Mouse (Mus musculus): ENCODE measurements around the gene Brd2. TPM values are rescaled to one million over a fixed set of nuclear protein-coding genes. Genes with fewer than 3 reads are reported as not detected.

The Brd2 gene
- polyA plus RNA-seq, 1 experiment, result 172 TPM

GRCm38 (mm10) chr17:34116736-34117370 lies 5.6 kb downstream of the Brd2 start:
- WGBS, result 20% methylated on average over 7 of the region's 7 CpGs
- H3K4me1 ChIP-seq (ENCODE audit: control insufficient read depth, insufficient read depth, low read length), result no peaks in the 10 kb centered on the region; the same call in 1 of the 2 replicates
- peak overlapping the region; percentile 93 for H3K4me3 ChIP-seq (replicated peaks; ENCODE audit: control insufficient read depth, low read depth, low read length)
- H3K27ac ChIP-seq (ENCODE audit: control insufficient read depth, insufficient read depth, low read depth, low read length, poor library complexity), result no peak overlapping the region
- no peak for TF ChIP-seq POLR2A (IDR thresholded peaks at IDR 0.05; ENCODE audit: borderline replicate concordance, control insufficient read depth, low read depth, low read length)
- TF ChIP-seq CTCF (IDR thresholded peaks at IDR 0.05; ENCODE audit: control insufficient read depth, insufficient read depth, low read length), result no peak

- H3K4me1 ChIP-seq (ENCODE audit: control insufficient read depth, insufficient read depth, low read length), result no peaks in the 10 kb centered on the region; the same call in 1 of the 2 replicates
- TF ChIP-seq CTCF (IDR thresholded peaks at IDR 0.05; ENCODE audit: control insufficient read depth, insufficient read depth, low read length) (no peak), POLR2A (IDR thresholded peaks at IDR 0.05; ENCODE audit: borderline replicate concordance, control insufficient read depth, low read depth, low read length) (no peak)
- WGBS, result 94% methylated on average over 7 of the region's 7 CpGs
- H3K27ac ChIP-seq (ENCODE audit: control insufficient read depth, insufficient read depth, low read depth, low read length, poor library complexity), result no peak overlapping the region
- no peak overlapping the region for H3K4me3 ChIP-seq (replicated peaks; ENCODE audit: control insufficient read depth, low read depth, low read length)
Measured at GRCm38 (mm10) chr17:34114114-34114513, 8.3 kb downstream of the Brd2 start.

GRCm38 (mm10) chr17:34110309-34110708 lies 12.1 kb downstream of the Brd2 start:
- Histone ChIP-seq H3K27ac (ENCODE audit: control insufficient read depth, insufficient read depth, low read depth, low read length, poor library complexity) (no peak overlapping the region), H3K4me3 (replicated peaks; ENCODE audit: control insufficient read depth, low read depth, low read length) (no peak overlapping the region), H3K4me1 (ENCODE audit: control insufficient read depth, insufficient read depth, low read length) (no peaks in the 10 kb centered on the region)
- whole genome bisulfite sequencing, result 90% methylated on average over 8 of the region's 8 CpGs
- TF ChIP-seq CTCF (IDR thresholded peaks at IDR 0.05; ENCODE audit: control insufficient read depth, insufficient read depth, low read length) (no peak), POLR2A (IDR thresholded peaks at IDR 0.05; ENCODE audit: borderline replicate concordance, control insufficient read depth, low read depth, low read length) (no peak)

- WGBS, result 65% methylated on average over 3 of the region's 3 CpGs
- Histone ChIP-seq H3K4me1 (ENCODE audit: control insufficient read depth, insufficient read depth, low read length) (no peaks in the 10 kb centered on the region), H3K27ac (ENCODE audit: control insufficient read depth, insufficient read depth, low read depth, low read length, poor library complexity) (no peak overlapping the region), H3K4me3 (replicated peaks; ENCODE audit: control insufficient read depth, low read depth, low read length) (no peak overlapping the region)
- TF ChIP-seq CTCF (IDR thresholded peaks at IDR 0.05; ENCODE audit: control insufficient read depth, insufficient read depth, low read length), result no peak
- TF ChIP-seq POLR2A (IDR thresholded peaks at IDR 0.05; ENCODE audit: borderline replicate concordance, control insufficient read depth, low read depth, low read length), result no peak
Measured at GRCm38 (mm10) chr17:34109806-34110195, 12.6 kb downstream of the Brd2 start.

GRCm38 (mm10) chr17:34109038-34109805 lies 13.2 kb downstream of the Brd2 start:
- WGBS, result 73% methylated on average over 14 of the region's 14 CpGs
- H3K27ac ChIP-seq (ENCODE audit: control insufficient read depth, insufficient read depth, low read depth, low read length, poor library complexity), result no peak overlapping the region
- H3K4me1 ChIP-seq (ENCODE audit: control insufficient read depth, insufficient read depth, low read length), result no peaks in the 10 kb centered on the region
- no peak overlapping the region for H3K4me3 ChIP-seq (replicated peaks; ENCODE audit: control insufficient read depth, low read depth, low read length)
- no peak for TF ChIP-seq POLR2A (IDR thresholded peaks at IDR 0.05; ENCODE audit: borderline replicate concordance, control insufficient read depth, low read depth, low read length)
- peak; percentile 25; the same call in 1 of the 2 replicates for TF ChIP-seq CTCF (IDR thresholded peaks at IDR 0.05; ENCODE audit: control insufficient read depth, insufficient read depth, low read length)

- no peak for TF ChIP-seq POLR2A (IDR thresholded peaks at IDR 0.05; ENCODE audit: borderline replicate concordance, control insufficient read depth, low read depth, low read length)
- no peak for TF ChIP-seq CTCF (IDR thresholded peaks at IDR 0.05; ENCODE audit: control insufficient read depth, insufficient read depth, low read length)
- no peak overlapping the region for H3K4me3 ChIP-seq (replicated peaks; ENCODE audit: control insufficient read depth, low read depth, low read length)
- H3K4me1 ChIP-seq (ENCODE audit: control insufficient read depth, insufficient read depth, low read length), result no peaks in the 10 kb centered on the region; the same call in 1 of the 2 replicates
- 79% methylated on average over 5 of the region's 6 CpGs for WGBS
- no peak overlapping the region for H3K27ac ChIP-seq (ENCODE audit: control insufficient read depth, insufficient read depth, low read depth, low read length, poor library complexity)
Measured at GRCm38 (mm10) chr17:34108460-34108859, 14.0 kb downstream of the Brd2 start.

- peaks cover under 1% of the 10 kb centered on the region; the same call in 1 of the 2 replicates for H3K4me1 ChIP-seq (ENCODE audit: control insufficient read depth, insufficient read depth, low read length)
- WGBS, result 82% methylated on average over 7 of the region's 7 CpGs
- no peak for TF ChIP-seq POLR2A (IDR thresholded peaks at IDR 0.05; ENCODE audit: borderline replicate concordance, control insufficient read depth, low read depth, low read length)
- TF ChIP-seq CTCF (IDR thresholded peaks at IDR 0.05; ENCODE audit: control insufficient read depth, insufficient read depth, low read length), result no peak
Measured at GRCm38 (mm10) chr17:34107109-34107867, 15.1 kb downstream of the Brd2 start.

GRCm38 (mm10) chr17:34106555-34106954 lies 15.9 kb downstream of the Brd2 start:
- Histone ChIP-seq H3K4me1 (ENCODE audit: control insufficient read depth, insufficient read depth, low read length) (peaks cover 3% of the 10 kb centered on the region; the same call in 1 of the 2 replicates), H3K27ac (ENCODE audit: control insufficient read depth, insufficient read depth, low read depth, low read length, poor library complexity) (no peak overlapping the region), H3K4me3 (replicated peaks; ENCODE audit: control insufficient read depth, low read depth, low read length) (no peak overlapping the region)
- 84% methylated on average over 7 of the region's 7 CpGs for WGBS
- no peak for TF ChIP-seq POLR2A (IDR thresholded peaks at IDR 0.05; ENCODE audit: borderline replicate concordance, control insufficient read depth, low read depth, low read length)
- TF ChIP-seq CTCF (IDR thresholded peaks at IDR 0.05; ENCODE audit: control insufficient read depth, insufficient read depth, low read length), result no peak

More at GRCm38 (mm10) chr17:34107109-34107867, 15.1 kb downstream of the Brd2 start:
- no peak overlapping the region for H3K4me3 ChIP-seq (replicated peaks; ENCODE audit: control insufficient read depth, low read depth, low read length)
- no peak overlapping the region for H3K27ac ChIP-seq (ENCODE audit: control insufficient read depth, insufficient read depth, low read depth, low read length, poor library complexity)

All from bone marrow, adult 2 months (tissue).